Mouse (Mus musculus) cerebellum, adult 9-10 months (tissue): ENCODE measurements around the gene Qrich2.
"Not testable (repeated sequence)": the region's sequence is repeated elsewhere in the genome, so short reads cannot be mapped to it uniquely, and the experiment has no call there.

Experiments used
- DNase-seq: peaks from one replicate; pipeline ENCODE4 v3.0.0; 2022

Gene Qrich2

DNA sequence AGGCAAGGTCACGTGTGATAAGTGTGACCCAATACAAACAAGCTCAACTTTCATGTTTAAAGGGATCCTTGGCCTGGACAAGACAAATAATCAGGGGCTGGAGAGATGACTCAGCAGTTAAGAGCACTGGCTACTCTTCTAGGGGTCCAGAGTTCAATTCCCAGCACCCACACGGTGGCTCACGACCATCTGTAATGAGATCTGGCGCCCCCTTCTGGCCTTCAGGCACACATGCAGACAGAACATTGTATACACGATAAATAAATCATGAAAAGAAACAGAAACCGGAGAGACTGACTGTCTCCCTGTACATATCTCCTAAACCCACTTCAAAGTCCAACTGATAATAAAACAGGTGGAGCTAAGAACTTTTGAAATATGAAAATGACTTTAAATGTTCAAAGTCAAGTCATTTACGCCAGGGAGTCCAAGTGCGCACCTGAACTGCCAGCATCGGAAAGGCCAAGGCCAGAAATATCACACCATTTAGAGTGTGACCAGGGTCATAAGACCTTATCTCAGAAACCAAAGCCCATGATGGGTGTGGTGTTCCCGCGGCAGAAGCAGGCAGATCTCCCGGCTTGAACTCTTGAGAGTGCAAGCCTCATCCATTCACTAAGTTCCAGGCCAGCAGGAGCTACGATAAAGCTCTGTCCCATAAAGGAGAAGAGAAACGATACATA lies 22.8 kb upstream of the Qrich2 start:
- no peak for DNase-seq

DNA sequence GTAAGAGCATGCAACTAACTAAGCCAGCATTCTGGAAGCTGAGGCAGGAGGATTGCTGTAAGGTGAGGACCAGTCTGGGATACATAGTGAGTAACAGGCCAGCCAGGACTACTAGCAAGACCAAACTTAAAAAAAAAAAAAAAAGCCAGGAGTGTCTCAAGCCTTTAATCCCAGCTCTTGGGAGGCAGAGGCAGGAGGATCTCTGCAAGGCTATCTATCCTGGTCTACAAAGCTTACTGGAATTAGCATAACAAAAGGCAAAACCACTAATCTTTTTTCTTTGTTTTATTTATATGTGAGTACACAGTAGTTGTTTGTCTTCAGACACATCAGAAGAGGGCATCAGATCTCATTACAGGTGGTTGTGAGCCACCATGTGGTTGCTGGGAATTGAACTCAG lies 22.2 kb upstream of the Qrich2 start:
- DNase-seq: no peak

- DNase-seq: no peak
These were observed 18.2 kb upstream of the Qrich2 start for GRCm38 (mm10) chr11:116484261-116484660.

- DNase-seq: no peak
These were observed 15.7 kb upstream of the Qrich2 start for GRCm38 (mm10) chr11:116481776-116482175.

DNA sequence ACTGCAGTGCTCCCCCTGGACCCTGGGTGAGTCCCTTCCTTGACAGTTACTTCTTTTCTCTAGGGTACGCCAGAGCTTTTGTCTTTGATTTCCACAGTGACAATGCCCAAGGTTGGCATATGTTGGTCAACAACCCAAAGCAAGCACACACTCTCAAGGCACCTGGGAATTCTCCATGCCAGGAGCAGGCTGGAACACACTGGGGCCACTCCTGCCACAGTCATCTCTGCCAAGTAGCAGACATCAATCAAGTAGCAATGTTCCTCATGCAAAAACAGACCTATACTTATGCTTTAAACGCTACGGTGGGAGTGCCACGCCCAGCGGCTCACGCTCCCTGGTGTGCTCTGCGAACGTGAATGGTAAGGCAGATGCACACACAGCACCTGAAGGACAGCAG lies 14.9 kb upstream of the Qrich2 start:
- DNase-seq: no peak

DNA sequence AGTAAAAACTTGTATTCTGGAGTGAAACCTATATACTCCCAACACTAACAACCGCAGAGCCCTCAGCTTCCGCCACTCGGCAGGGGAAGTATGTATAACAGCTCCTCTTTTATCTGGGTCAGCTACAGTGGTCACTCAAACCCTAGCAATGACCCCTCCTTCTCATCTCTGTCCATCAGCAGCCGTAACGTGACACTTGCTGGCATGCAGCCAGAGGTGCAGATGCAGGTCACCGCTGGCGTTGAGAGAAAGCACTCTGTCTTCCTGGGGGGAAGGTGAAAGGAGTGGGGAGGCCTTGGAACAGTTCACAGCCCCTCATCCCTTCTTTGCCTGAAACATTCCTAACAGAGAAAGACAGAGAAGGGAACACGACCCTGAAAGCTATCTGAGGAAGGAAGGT lies 13.8 kb upstream of the Qrich2 start:
- DNase-seq: no peak

GRCm38 (mm10) chr11:116478978-116479377 lies 12.9 kb upstream of the Qrich2 start:
- DNase-seq: no peak

DNA sequence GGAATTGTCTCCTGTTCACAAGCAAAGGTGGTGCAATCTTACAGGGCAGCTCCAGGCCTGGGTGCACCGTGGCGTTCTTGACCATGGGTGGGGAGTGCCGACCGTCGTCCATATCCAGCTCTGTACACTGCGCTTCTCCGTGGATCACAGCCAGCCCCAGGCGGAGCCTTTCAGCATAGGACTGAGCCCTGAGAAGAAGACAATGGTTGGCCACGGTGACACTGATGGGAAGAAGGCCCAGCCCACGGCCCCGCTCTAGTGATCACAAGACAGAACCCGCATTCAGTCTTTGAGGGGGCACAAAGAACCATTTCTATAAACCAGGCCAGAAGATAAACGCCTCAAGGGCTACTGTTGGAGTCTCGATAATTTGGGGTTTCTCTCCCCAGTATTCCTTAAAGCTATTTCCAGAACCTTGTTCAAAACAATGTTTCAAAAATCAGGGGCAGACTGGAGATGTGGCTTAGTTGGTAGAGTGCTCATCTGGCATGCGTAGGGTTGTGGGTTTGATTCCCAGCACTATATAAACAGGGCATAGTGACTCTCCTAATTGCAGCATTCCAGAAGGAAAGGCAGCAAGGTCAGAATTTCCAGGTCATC lies 11.2 kb upstream of the Qrich2 start:
- DNase-seq: no peak

- DNase-seq: no peak
These were observed 10.7 kb upstream of the Qrich2 start for GRCm38 (mm10) chr11:116476696-116477095.

DNA sequence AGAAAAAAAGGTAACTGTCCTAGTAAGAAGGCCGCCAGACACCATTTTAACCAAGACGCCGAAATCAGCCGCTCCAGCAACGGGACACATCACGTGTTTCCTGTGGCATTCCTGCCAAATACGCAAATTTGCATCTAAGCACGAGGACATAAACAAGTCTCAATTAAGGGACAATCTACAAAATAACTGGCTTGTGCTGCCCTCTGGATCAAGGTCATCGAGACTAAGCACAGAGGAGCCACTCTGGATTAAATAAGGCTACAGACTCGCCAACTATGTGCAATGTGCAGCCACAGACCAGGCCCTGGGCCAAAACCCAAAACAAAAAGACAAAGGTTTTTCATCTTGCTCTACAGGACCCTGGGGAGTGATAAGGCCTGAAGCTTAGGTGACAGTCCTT lies 10.0 kb upstream of the Qrich2 start:
- DNase-seq: no peak

DNA sequence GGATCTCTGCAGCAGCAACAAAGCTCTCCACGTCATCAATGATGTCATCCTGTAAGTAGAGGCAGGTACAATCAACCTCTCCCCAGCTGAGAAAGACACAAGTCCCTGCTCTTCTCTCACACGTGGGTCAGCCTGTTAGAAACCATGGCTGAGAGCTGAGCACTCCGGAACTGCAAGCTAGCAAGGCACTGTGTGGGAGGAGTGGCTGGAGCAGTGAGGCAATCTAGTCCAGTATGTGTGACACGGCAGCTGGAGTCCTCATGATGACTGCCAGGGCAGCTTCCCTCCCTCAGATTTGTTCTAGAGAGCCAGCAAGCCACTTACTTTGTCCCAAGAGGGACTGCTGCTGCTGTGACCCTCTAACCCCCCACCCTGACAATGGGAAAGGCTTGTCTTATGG lies 6.2 kb upstream of the Qrich2 start:
- no peak for DNase-seq

GRCm38 (mm10) chr11:116470896-116471295 lies 4.9 kb upstream of the Qrich2 start:
- DNase-seq: no peak

GRCm38 (mm10) chr11:116470249-116470648 lies 4.2 kb upstream of the Qrich2 start:
- no peak for DNase-seq

GRCm38 (mm10) chr11:116468338-116468737 lies 2.3 kb upstream of the Qrich2 start:
- DNase-seq: not testable (repeated sequence)

DNA sequence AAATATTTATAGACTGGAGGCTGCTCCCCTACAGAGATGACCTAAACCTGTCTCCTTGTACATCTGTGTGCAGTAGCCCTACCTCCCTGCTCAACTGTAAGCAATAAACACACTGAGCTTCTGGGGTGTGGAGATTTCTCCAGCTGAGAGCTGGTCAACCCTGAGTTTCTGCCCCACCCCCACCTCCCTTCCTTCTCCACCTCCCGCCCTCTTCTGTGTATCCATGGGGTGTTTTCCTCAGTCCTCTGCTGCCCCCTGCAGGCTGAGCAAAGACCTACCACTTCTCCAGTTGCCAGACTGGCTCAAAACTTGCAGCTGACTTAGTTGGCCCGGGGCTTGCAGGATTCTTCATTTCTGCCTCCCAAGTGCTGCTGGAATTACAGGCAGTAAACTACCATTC lies 2.2 kb downstream of the Qrich2 start:
- DNase-seq: peak; percentile 81

- no peak for DNase-seq
These were observed 2.7 kb downstream of the Qrich2 start for GRCm38 (mm10) chr11:116463338-116463737.

- no peak for DNase-seq
These were observed 6.3 kb downstream of the Qrich2 start for GRCm38 (mm10) chr11:116459786-116460185.

GRCm38 (mm10) chr11:116456234-116456633 lies 9.8 kb downstream of the Qrich2 start:
- DNase-seq: no peak

DNA sequence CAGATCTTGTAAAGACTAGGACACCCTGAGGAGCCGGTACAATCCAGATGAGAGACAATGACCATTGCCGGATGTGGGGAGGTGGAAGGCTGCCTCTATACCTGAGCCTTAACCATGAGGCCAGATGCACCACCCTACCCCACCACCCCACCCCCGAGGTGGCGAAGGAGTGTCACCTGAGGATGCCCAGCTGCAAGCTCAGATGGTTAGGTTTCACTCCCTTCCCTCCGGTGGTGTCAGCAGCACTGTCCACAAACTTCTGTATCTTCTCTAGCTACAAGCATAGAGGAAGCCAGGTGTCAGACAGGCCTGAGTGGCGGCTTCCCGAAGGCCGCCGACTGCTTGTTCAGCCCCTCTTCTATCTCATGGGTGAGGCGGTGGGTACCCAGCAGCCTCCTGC lies 12.2 kb downstream of the Qrich2 start:
- DNase-seq: no peak

- no peak for DNase-seq
These were observed 16.7 kb downstream of the Qrich2 start for GRCm38 (mm10) chr11:116449341-116449740.

DNA sequence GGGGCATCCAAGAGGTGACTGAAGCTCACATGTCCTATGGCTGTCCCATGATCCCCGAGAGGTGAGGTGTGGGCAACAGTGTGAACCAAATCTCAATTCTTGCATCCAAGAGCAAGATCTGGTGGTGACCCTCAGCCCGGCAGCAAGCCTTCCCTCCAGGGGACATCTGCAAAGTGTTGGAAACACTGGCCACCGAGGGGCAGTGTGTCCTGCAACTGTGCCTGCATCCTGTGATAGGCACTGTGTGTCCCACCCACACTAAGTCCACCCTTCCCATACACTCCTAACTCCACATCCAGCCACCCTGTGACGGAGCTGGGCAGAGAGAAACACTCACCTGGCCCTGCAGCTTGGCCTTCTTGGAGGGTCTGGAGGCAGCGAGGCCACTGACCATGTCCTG lies 18.2 kb downstream of the Qrich2 start:
- DNase-seq: no peak

DNA sequence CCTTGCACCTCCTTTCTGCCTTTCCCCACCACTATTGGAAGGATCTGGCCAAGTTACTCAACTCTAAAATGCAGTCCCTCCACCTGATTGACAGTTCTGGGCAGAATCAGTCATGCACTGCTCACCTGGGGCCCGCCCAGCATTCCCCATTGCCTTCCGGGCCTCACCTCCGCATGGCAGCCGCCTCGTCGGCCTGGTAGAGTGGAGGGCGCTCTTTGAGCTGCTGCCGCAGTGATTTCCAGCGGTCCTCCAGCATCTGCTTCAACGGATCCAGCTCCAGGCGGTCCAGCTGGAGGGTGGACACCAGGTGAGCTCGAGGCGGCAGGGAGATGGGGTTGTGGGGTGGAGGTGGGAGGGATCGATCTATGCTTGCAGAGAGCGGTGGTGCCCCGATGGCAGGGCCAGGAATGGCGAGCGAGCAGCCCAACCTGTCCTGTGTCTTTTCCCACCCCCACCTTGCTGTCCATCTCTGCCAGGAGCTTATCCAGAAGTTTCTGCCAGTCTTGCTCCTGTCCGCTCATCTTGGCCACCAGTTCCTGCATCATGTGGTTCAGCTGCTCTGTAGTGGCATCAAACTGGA lies 19.6 kb downstream of the Qrich2 start:
- DNase-seq: no peak

GRCm38 (mm10) chr11:116445596-116446307 lies 20.3 kb downstream of the Qrich2 start:
- peak; percentile 94 for DNase-seq

DNA sequence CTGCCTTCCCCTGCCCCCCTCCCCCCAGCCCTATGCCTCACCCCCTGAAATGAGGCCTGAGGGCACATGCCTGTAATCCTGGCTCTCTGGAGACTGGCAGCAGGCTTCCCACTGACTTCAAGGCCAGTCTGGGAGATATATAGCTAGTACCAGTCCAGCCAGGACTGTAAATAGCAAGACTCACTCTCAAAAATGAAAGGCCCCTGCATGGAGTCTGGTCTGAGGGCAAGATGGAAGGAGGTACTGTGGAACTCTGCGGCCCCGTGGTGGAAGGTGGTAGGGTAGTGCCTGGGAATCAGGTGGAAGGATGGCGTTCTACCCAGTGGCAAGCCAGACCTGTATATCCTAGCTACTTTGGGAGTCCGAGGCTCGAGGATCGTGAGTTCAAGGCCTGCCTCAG lies 22.1 kb downstream of the Qrich2 start:
- no peak for DNase-seq
